Mouse (Mus musculus): ENCODE measurements at regions not wholly inside any gene's neighbourhood (a gene's known extent, or its start where the extent isn't known, plus 50 kb on each side); places are given as distances from the start of the nearest gene placed in this dataset.
A peak's percentile ranks its signal among the peaks of the same experiment; 100 is the strongest.

- TF ChIP-seq CTCF (IDR thresholded peaks at IDR 0.05; ENCODE audit: low read depth): peak; percentile 79
- no peak for TF ChIP-seq EP300 (optimal IDR thresholded peaks at IDR 0.05)
These were observed 346.5 kb downstream of the Glrx3 start for GRCm38 (mm10) chr7:137783954-137784353.

All from stomach, postnatal 0 days (tissue).